Mouse (Mus musculus): ENCODE measurements around the gene Acap2. TPM values are rescaled to one million over a fixed set of nuclear protein-coding genes. Genes with fewer than 3 reads are reported as not detected.

Gene Acap2
- total and polyA plus RNA-seq, 2 experiments from 2014 or later: 10.9 to 26.7 TPM

DNA sequence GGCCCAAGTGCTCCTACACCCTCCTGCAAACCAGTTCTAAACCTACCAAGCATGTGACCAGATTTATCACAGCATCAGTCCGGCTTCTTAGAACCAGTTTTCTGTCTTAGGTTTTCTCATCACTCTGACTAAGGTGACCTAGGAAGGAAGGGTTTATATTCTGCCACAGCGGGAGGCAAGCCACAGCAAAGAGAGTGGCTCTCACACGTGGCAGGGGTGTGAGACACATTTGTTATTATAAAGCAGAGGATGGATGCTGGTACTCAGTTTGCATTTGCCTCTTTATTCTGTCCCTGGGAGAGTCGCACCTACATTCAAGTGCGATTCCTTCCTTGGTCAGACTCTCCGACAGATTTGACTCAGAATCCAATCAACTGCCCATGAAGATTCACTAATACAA, 52.2 kb downstream of the Acap2 start:
- WGBS: 85% methylated on average over 6 of the region's 6 CpGs

DNA sequence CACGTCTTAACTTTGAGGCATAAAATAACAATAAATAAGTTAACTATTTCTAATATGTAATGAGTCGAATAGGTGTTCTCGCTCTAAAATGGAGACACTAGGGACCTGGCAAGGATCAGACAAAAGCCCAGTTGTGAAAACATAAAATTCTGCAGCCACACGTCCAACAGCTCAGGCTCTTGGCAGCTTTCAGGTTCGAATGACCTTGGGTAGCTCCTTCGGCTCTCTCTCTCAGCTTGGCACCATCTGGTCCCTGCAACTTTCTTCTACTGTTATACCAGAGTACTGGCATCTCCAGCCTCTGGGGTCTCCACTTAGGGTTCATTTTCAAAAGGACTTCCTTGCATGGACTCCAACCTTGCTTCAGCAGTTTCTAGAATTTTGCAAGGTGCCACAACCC, 53.3 kb downstream of the Acap2 start:
- no peak for TF ChIP-seq CTCF (IDR thresholded peaks at IDR 0.05)
- Histone ChIP-seq H3K4me1 (ENCODE audit: insufficient read depth, low read length) (no peaks in the 10 kb centered on the region), H3K27me3 (ENCODE audit: insufficient read depth, low read length) (no peaks in the 10 kb centered on the region), H3K9me3 (ENCODE audit: low read length) (no peaks in the 10 kb centered on the region), H3K9ac (replicated peaks; ENCODE audit: low read length, poor library complexity, severe bottlenecking) (no peak overlapping the region), H3K36me3 (ENCODE audit: insufficient read depth, low read length) (0 out of 2 replicates have a peak, but pooled peaks cover 3% of the 10 kb centered on the region), H3K4me2 (ENCODE audit: low read depth, low read length, poor library complexity, severe bottlenecking) (no peak overlapping the region), H3K27ac (ENCODE audit: low read depth, low read length) (no peak overlapping the region), H3K4me3 (ENCODE audit: low read depth, low read length) (no peak overlapping the region)
- DNase-seq (ENCODE audit: low spot score) (no peak), ATAC-seq (ENCODE audit: low FRiP score) (no peak)
- 92% methylated on average over 6 of the region's 6 CpGs for WGBS

More for the DNA sequence above, 52.2 kb downstream of the Acap2 start:
- H3K27me3 ChIP-seq (ENCODE audit: insufficient read depth, low read length): no peaks in the 10 kb centered on the region
- H3K4me2 ChIP-seq (ENCODE audit: low read depth, low read length, poor library complexity, severe bottlenecking): no peak overlapping the region
- no peak overlapping the region for H3K9ac ChIP-seq (replicated peaks; ENCODE audit: low read length, poor library complexity, severe bottlenecking)
- no peak for DNase-seq (ENCODE audit: low spot score)
- no peak overlapping the region for H3K4me3 ChIP-seq (ENCODE audit: low read depth, low read length)
- ATAC-seq (ENCODE audit: low FRiP score): no peak
- H3K27ac ChIP-seq (ENCODE audit: low read depth, low read length): no peak overlapping the region
- no peak for TF ChIP-seq CTCF (IDR thresholded peaks at IDR 0.05)
- 0 out of 2 replicates have a peak, but pooled peaks cover 3% of the 10 kb centered on the region for H3K36me3 ChIP-seq (ENCODE audit: insufficient read depth, low read length)
- H3K9me3 ChIP-seq (ENCODE audit: low read length): no peaks in the 10 kb centered on the region
- H3K4me1 ChIP-seq (ENCODE audit: insufficient read depth, low read length): no peaks in the 10 kb centered on the region

DNA sequence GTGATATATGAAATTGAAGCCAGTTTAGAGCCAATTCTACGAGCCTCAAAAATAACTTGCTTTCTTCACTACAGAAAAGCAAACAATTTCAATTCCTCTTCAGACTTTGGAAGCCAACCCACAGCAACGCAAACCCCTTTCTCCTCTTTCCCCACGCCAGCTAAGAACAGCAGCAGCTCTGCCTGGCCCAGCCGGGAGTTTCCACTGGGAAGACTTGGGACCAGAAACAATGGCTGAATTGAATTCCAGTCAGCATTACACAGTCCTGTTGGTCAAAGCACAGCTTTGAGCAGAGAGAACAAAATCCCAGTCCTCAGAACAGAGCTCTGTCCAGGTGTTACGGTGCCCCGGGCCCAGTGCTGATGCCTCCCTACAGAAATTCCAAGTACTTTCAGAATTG, 59.1 kb downstream of the Acap2 start:
- Histone ChIP-seq H3K36me3 (ENCODE audit: insufficient read depth, low read length) (0 out of 2 replicates have a peak, but pooled peaks cover 10% of the 10 kb centered on the region), H3K4me3 (ENCODE audit: low read depth, low read length) (no peak overlapping the region), H3K27me3 (ENCODE audit: insufficient read depth, low read length) (no peaks in the 10 kb centered on the region), H3K9me3 (ENCODE audit: low read length) (no peaks in the 10 kb centered on the region), H3K4me1 (ENCODE audit: insufficient read depth, low read length) (no peaks in the 10 kb centered on the region), H3K9ac (replicated peaks; ENCODE audit: low read length, poor library complexity, severe bottlenecking) (no peak overlapping the region), H3K4me2 (ENCODE audit: low read depth, low read length, poor library complexity, severe bottlenecking) (no peak overlapping the region), H3K27ac (ENCODE audit: low read depth, low read length) (no peak overlapping the region)
- WGBS: 38% methylated on average over 6 of the region's 6 CpGs
- no peak for DNase-seq (ENCODE audit: low spot score)
- no peak for ATAC-seq (ENCODE audit: low FRiP score)
- TF ChIP-seq CTCF (IDR thresholded peaks at IDR 0.05): no peak

DNA sequence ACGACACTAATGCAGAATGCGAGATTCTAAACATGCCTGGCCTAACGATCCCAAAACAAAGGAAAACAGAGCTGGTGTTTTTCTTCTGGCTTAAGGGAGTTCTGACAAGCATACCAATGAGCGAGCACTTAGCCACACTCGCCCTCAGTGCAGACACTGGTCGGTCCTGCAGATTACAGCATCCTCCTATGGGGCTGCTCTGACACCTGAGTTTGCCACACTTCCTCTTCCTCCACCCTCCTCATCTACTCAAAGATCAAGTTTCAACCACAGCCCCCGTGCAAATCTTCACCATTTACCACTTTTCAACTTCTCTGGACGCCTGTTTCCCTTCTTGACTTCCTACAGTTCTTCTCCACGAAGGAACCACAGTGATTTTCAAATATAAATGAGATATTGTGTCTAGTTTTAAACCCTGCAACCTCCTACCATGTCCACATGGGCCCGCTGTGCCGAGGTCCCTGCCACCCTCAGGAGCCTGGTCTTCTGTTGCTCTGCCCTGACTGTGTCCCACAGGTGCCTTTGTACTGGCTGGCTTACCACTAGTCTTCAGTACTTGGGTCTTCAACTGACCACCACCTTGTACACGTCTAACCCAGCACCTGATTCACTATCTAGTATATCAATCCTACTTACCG, 64.3 kb downstream of the Acap2 start:
- no peak overlapping the region for H3K4me3 ChIP-seq (ENCODE audit: low read depth, low read length)
- 0 out of 2 replicates have a peak, but pooled peaks cover 14% of the 10 kb centered on the region for H3K36me3 ChIP-seq (ENCODE audit: insufficient read depth, low read length)
- 74% methylated on average over 13 of the region's 13 CpGs for WGBS
- DNase-seq (ENCODE audit: low spot score) (peak; percentile 19), ATAC-seq (ENCODE audit: low FRiP score) (no peak)
- TF ChIP-seq CTCF (IDR thresholded peaks at IDR 0.05): no peak
- H3K9me3 ChIP-seq (ENCODE audit: low read length): no peaks in the 10 kb centered on the region
- no peak overlapping the region for H3K9ac ChIP-seq (replicated peaks; ENCODE audit: low read length, poor library complexity, severe bottlenecking)
- no peaks in the 10 kb centered on the region for H3K27me3 ChIP-seq (ENCODE audit: insufficient read depth, low read length)
- no peak overlapping the region for H3K4me2 ChIP-seq (ENCODE audit: low read depth, low read length, poor library complexity, severe bottlenecking)
- no peaks in the 10 kb centered on the region for H3K4me1 ChIP-seq (ENCODE audit: insufficient read depth, low read length)
- no peak overlapping the region for H3K27ac ChIP-seq (ENCODE audit: low read depth, low read length)

DNA sequence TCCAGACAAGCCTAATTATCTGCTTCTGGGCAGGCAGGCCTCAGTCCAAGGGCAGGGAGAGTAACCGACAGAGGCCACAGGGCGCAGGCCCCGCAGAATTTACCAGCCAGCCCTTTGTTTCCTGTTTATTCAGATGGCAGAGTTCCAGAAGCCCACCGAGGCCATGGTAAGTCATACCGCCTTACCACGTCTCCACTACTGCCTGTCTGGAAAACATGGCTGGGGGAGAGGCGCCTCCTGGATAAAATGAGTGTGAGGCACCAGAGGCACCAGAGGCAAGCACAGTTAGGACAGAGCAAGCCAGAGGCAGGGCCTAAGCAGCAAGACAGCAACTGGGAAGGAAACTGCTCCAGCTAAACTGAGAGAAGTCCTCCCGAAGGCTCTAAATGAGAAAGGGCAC, 65.5 kb downstream of the Acap2 start:
- Histone ChIP-seq H3K4me2 (ENCODE audit: low read depth, low read length, poor library complexity, severe bottlenecking) (no peak overlapping the region), H3K27me3 (ENCODE audit: insufficient read depth, low read length) (no peaks in the 10 kb centered on the region), H3K36me3 (ENCODE audit: insufficient read depth, low read length) (peaks cover 19% of the 10 kb centered on the region; the same call in 1 of the 2 replicates), H3K9ac (replicated peaks; ENCODE audit: low read length, poor library complexity, severe bottlenecking) (no peak overlapping the region), H3K4me1 (ENCODE audit: insufficient read depth, low read length) (no peaks in the 10 kb centered on the region), H3K4me3 (ENCODE audit: low read depth, low read length) (no peak overlapping the region), H3K9me3 (ENCODE audit: low read length) (no peaks in the 10 kb centered on the region), H3K27ac (ENCODE audit: low read depth, low read length) (no peak overlapping the region)
- TF ChIP-seq CTCF (IDR thresholded peaks at IDR 0.05): no peak
- ATAC-seq (ENCODE audit: low FRiP score) (no peak), DNase-seq (ENCODE audit: low spot score) (no peak)
- WGBS: 58% methylated on average over 8 of the region's 8 CpGs

DNA sequence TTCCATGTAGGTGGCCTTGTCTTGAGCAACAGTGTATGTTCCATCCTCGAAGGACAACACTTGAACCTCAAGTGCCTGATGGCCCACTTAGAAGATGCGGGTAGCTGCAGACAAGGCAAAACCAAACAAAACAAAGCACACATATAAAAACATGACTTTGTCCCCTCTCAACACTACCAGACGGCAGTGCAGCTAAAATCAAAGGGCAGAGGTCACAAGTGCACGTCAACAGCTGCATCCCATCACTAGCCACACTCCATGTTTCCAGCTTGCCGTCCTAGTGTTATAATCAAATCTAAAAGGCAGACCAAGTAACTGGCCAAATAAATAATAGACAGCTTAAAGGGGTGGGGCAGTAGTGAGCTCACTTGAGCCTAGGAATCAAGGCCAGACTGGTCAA, 69.5 kb downstream of the Acap2 start:
- Histone ChIP-seq H3K4me1 (ENCODE audit: insufficient read depth, low read length) (no peaks in the 10 kb centered on the region), H3K9ac (replicated peaks; ENCODE audit: low read length, poor library complexity, severe bottlenecking) (no peak overlapping the region), H3K4me3 (ENCODE audit: low read depth, low read length) (no peak overlapping the region), H3K4me2 (ENCODE audit: low read depth, low read length, poor library complexity, severe bottlenecking) (no peak overlapping the region), H3K9me3 (ENCODE audit: low read length) (no peaks in the 10 kb centered on the region), H3K27me3 (ENCODE audit: insufficient read depth, low read length) (no peaks in the 10 kb centered on the region), H3K27ac (ENCODE audit: low read depth, low read length) (no peak overlapping the region), H3K36me3 (ENCODE audit: insufficient read depth, low read length) (peaks cover 17% of the 10 kb centered on the region)
- TF ChIP-seq CTCF (IDR thresholded peaks at IDR 0.05): no peak
- no peak for DNase-seq (ENCODE audit: low spot score)
- WGBS: 77% methylated on average over 5 of the region's 5 CpGs
- ATAC-seq (ENCODE audit: low FRiP score): no peak
